8 mouse cellular contexts compared by ENCODE assay signal in the genomic region with DNA sequence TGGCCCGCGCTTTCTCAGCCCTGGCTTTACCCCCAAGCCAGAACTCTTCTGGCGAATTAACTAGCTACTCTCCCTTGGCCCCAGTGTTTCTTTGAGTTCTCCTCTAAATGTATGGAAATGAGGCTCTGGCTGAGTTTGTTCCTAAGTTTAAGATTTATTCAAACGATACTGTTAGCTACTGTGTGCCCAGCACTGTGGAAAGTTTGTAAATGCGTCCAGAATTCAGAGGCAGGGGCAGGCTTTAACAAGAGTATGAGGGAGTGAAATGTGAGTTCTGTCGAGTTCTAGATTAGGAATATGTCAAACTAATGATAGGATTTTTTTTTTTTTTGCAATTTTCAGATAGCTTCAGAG. TPM values are rescaled to one million over a fixed set of nuclear protein-coding genes. Genes with fewer than 3 reads are reported as not detected.
DNase-seq lines count a peak whose midpoint lies in the region; ATAC-seq and TF ChIP-seq lines count a peak whose summit lies in the region.

No protein-coding gene starts in this region.

- H3K4me2 ChIP-seq in forebrain, embryonic 13.5 days = peak overlapping the region; percentile 64
- peak overlapping the region; percentile 77 for H3K4me2 ChIP-seq in liver, embryonic 15.5 days

- no peaks in the 10 kb centered on the region for H3K9me3 ChIP-seq in forebrain, embryonic 13.5 days (replicated peaks)
- H3K9me3 ChIP-seq in liver, embryonic 15.5 days (replicated peaks) = no peaks in the 10 kb centered on the region

- H3K27me3 ChIP-seq in heart, adult 2 months (ENCODE audit: control insufficient read depth, insufficient read depth, low read length) = no peaks in the 10 kb centered on the region
- H3K27me3 ChIP-seq in C2C12 (ENCODE audit: control insufficient read depth, insufficient read depth, insufficient read length) = no peaks in the 10 kb centered on the region
- H3K27me3 ChIP-seq in forebrain, embryonic 13.5 days = no peaks in the 10 kb centered on the region
- no peaks in the 10 kb centered on the region for H3K27me3 ChIP-seq in liver, embryonic 15.5 days

- no peaks in the 10 kb centered on the region for H3K36me3 ChIP-seq in heart, adult 2 months (ENCODE audit: control insufficient read depth, insufficient read depth, low read length)
- H3K36me3 ChIP-seq in C2C12 (ENCODE audit: control insufficient read depth, insufficient read depth) = peaks cover 10% of the 10 kb centered on the region
- H3K36me3 ChIP-seq in forebrain, embryonic 13.5 days (ENCODE audit: poor library complexity, severe bottlenecking) = no peaks in the 10 kb centered on the region
- no peaks in the 10 kb centered on the region for H3K36me3 ChIP-seq in liver, embryonic 15.5 days (replicated peaks)

- peak overlapping the region; percentile 58 for H3K4me3 ChIP-seq in heart, adult 2 months
- peak overlapping the region; percentile 50 for H3K4me3 ChIP-seq in C2C12 (ENCODE audit: insufficient read depth, poor library complexity, severe bottlenecking)
- peak overlapping the region; percentile 52 for H3K4me3 ChIP-seq in forebrain, embryonic 13.5 days
- peak overlapping the region; percentile 67 for H3K4me3 ChIP-seq in liver, embryonic 15.5 days (replicated peaks)

- DNase-seq in heart, adult 2 months = no peak
- no peak for DNase-seq in heart, postnatal 4 days
- no peak for DNase-seq in frontal cortex, postnatal 25 days (ENCODE audit: low spot score in 2 of 2)
- no peak for DNase-seq in layer of hippocampus, adult 9-10 months (ENCODE audit: low spot score)
- no peak for DNase-seq in adrenal gland, adult 18-20 months (ENCODE audit: low spot score in 2 of 2)

- WGBS in heart, adult 2 months = 19% methylated on average over 6 of the region's 6 CpGs
- 15% methylated on average over 6 of the region's 6 CpGs for WGBS in forebrain, embryonic 13.5 days
- WGBS in liver, embryonic 15.5 days (ENCODE audit: insufficient replicate concordance) = 21% methylated on average over 6 of the region's 6 CpGs

- no peak overlapping the region for H3ac ChIP-seq in C2C12 (ENCODE audit: control insufficient read depth, insufficient read length, low read depth)

- peak overlapping the region; percentile 92 for H3K27ac ChIP-seq in heart, adult 2 months
- no peak overlapping the region for H3K27ac ChIP-seq in forebrain, embryonic 13.5 days
- H3K27ac ChIP-seq in liver, embryonic 15.5 days (replicated peaks) = peak overlapping the region; percentile 81; the same call in 1 of the 2 replicates

- peaks cover 24% of the 10 kb centered on the region for H3K79me3 ChIP-seq in C2C12 (ENCODE audit: low read depth)

- intact Hi-C loops in heart, adult 2 months (cut with DNase I) = loop anchor here (5.0 kb wide), 2 partner anchors 45 to 235 kb away; partner anchors contain the start of genes Cenpi and Rpl36a

- H3K9ac ChIP-seq in heart, adult 2 months (ENCODE audit: low read depth, low read length) = no peak overlapping the region
- peak overlapping the region; percentile 58 for H3K9ac ChIP-seq in forebrain, embryonic 13.5 days
- peak overlapping the region; percentile 60 for H3K9ac ChIP-seq in liver, embryonic 15.5 days

- TF ChIP-seq POLR2A in heart, adult 2 months (IDR thresholded peaks at IDR 0.05; ENCODE audit: insufficient read depth, low read depth, low read length) = no peak

- no peak; the same call in 1 of the 2 replicates for ATAC-seq in forebrain, embryonic 13.5 days
- 0 out of 2 replicates have a peak, but pooled peaks have one; percentile 12 for ATAC-seq in liver, embryonic 15.5 days (ENCODE audit: insufficient read depth)

- no peak for TF ChIP-seq CTCF in heart, adult 2 months (IDR thresholded peaks at IDR 0.05)
- no peak for TF ChIP-seq CTCF in C2C12 (IDR thresholded peaks at IDR 0.05; ENCODE audit: control insufficient read depth, insufficient read depth, insufficient read length)

- no peaks in the 10 kb centered on the region for H3K4me1 ChIP-seq in heart, adult 2 months (ENCODE audit: control insufficient read depth, insufficient read depth, low read length)
- no peaks in the 10 kb centered on the region for H3K4me1 ChIP-seq in forebrain, embryonic 13.5 days
- peaks cover 3% of the 10 kb centered on the region; the same call in 1 of the 2 replicates for H3K4me1 ChIP-seq in liver, embryonic 15.5 days (replicated peaks)

- H3K79me2 ChIP-seq in heart, adult 2 months (replicated peaks; ENCODE audit: control insufficient read depth, insufficient read depth, low read length) = no peaks in the 10 kb centered on the region
- H3K79me2 ChIP-seq in C2C12 (ENCODE audit: control insufficient read depth, insufficient read depth) = peaks cover 34% of the 10 kb centered on the region

- no peak for TF ChIP-seq EP300 in heart, adult 2 months (IDR thresholded peaks at IDR 0.05; ENCODE audit: insufficient read depth, low read depth, low read length)

TF ChIP-seq in C2C12, 6 proteins besides CTCF, POLR2A, EP300 and RAD21:
- TF ChIP-seq MYOD1 (IDR thresholded peaks at IDR 0.05; ENCODE audit: control insufficient read depth, insufficient read length, low read depth) = no peak
- TF ChIP-seq MAX (IDR thresholded peaks at IDR 0.05) = no peak
TF ChIP-seq in C2C12: peak in this region for 0.

RNA-seq across cellular contexts. Expression of gene Timm8a1, which starts 0.3 kb away (rescaled TPM):
- 10 to 100 TPM; 25.0 to 25.1 TPM for total RNA-seq in heart, adult 2 months (2021)
- 2.5 and 9.8 TPM in 2 replicates for polyA plus RNA-seq in heart, adult 2 months (2012; rRNA removed)
- total RNA-seq in heart, postnatal 4 days (2021) = 10 to 100 TPM; 31.1 to 35.9 TPM
- 44.6 TPM for polyA plus RNA-seq in C2C12 (2012; fragmentation: generic; extraction: Trizol)
- polyA plus RNA-seq in forebrain, embryonic 13.5 days (2015; fragmentation: Nextera tagmentation; extraction: Ambion mirVana) = 56.7 and 60.7 TPM in 2 replicates
- polyA plus RNA-seq in liver, embryonic 15.5 days (2015; fragmentation: Nextera tagmentation; extraction: Ambion mirVana) = 71.0 and 76.1 TPM in 2 replicates
- 10 to 100 TPM; 31.3 to 36.7 TPM for total RNA-seq in adrenal gland, adult 18-20 months (2021)

RNA-seq across cellular contexts. Expression of gene Btk, which starts 41.4 kb away (rescaled TPM):
- under 1 TPM; 0.94 to 0.98 TPM for total RNA-seq in heart, adult 2 months (2021)
- polyA plus RNA-seq in heart, adult 2 months (2012; rRNA removed) = 0.56 and 0.80 TPM in 2 replicates
- total RNA-seq in heart, postnatal 4 days (2021) = under 1 TPM; 0.63 to 0.71 TPM
- not detected for polyA plus RNA-seq in C2C12 (2012; fragmentation: generic; extraction: Trizol)
- polyA plus RNA-seq in forebrain, embryonic 13.5 days (2015; fragmentation: Nextera tagmentation; extraction: Ambion mirVana) = 0.21 and 0.24 TPM in 2 replicates
- polyA plus RNA-seq in liver, embryonic 15.5 days (2015; fragmentation: Nextera tagmentation; extraction: Ambion mirVana) = 12.9 and 15.1 TPM in 2 replicates
- total RNA-seq in adrenal gland, adult 18-20 months (2021) = 1 to 10 TPM in 1 of 2 experiments, under 1 TPM in 1; 0.93 to 1.9 TPM

RNA-seq across cellular contexts. Expression of gene Rpl36a, which starts 43.5 kb away (rescaled TPM):
- total RNA-seq in heart, adult 2 months (2021) = 100 to 1,000 TPM in 1 of 2 experiments, 10 to 100 TPM in 1; 95.2 to 110 TPM
- 96.5 and 124 TPM in 2 replicates for polyA plus RNA-seq in heart, adult 2 months (2012; rRNA removed)
- 100 to 1,000 TPM; 208 to 224 TPM for total RNA-seq in heart, postnatal 4 days (2021)
- polyA plus RNA-seq in C2C12 (2012; fragmentation: generic; extraction: Trizol) = 1,745 TPM
- 264 and 325 TPM in 2 replicates for polyA plus RNA-seq in forebrain, embryonic 13.5 days (2015; fragmentation: Nextera tagmentation; extraction: Ambion mirVana)
- 193 and 254 TPM in 2 replicates for polyA plus RNA-seq in liver, embryonic 15.5 days (2015; fragmentation: Nextera tagmentation; extraction: Ambion mirVana)
- 100 to 1,000 TPM; 229 to 239 TPM for total RNA-seq in adrenal gland, adult 18-20 months (2021)

RNA-seq across cellular contexts. Expression of gene Gla, which starts 59.0 kb away (rescaled TPM):
- total RNA-seq in heart, adult 2 months (2021) = 1 to 10 TPM; 1.7 TPM
- polyA plus RNA-seq in heart, adult 2 months (2012; rRNA removed) = 0.84 and 1.6 TPM in 2 replicates
- 1 to 10 TPM; 2.3 to 3.4 TPM for total RNA-seq in heart, postnatal 4 days (2021)
- polyA plus RNA-seq in C2C12 (2012; fragmentation: generic; extraction: Trizol) = 6.4 TPM
- polyA plus RNA-seq in forebrain, embryonic 13.5 days (2015; fragmentation: Nextera tagmentation; extraction: Ambion mirVana) = 3.6 and 4.2 TPM in 2 replicates
- polyA plus RNA-seq in liver, embryonic 15.5 days (2015; fragmentation: Nextera tagmentation; extraction: Ambion mirVana) = 3.3 and 5.0 TPM in 2 replicates
- total RNA-seq in adrenal gland, adult 18-20 months (2021) = 10 to 100 TPM; 13.0 to 13.1 TPM

RNA-seq across cellular contexts. Expression of gene Hnrnph2, which starts 59.0 kb away (rescaled TPM):
- 10 to 100 TPM; 63.7 to 74.4 TPM for total RNA-seq in heart, adult 2 months (2021)
- polyA plus RNA-seq in heart, adult 2 months (2012; rRNA removed) = 14.4 and 34.6 TPM in 2 replicates
- 100 to 1,000 TPM; 102 to 105 TPM for total RNA-seq in heart, postnatal 4 days (2021)
- 26.2 TPM for polyA plus RNA-seq in C2C12 (2012; fragmentation: generic; extraction: Trizol)
- polyA plus RNA-seq in forebrain, embryonic 13.5 days (2015; fragmentation: Nextera tagmentation; extraction: Ambion mirVana) = 204 and 206 TPM in 2 replicates
- polyA plus RNA-seq in liver, embryonic 15.5 days (2015; fragmentation: Nextera tagmentation; extraction: Ambion mirVana) = 76.6 and 78.9 TPM in 2 replicates
- total RNA-seq in adrenal gland, adult 18-20 months (2021) = 100 to 1,000 TPM; 114 to 120 TPM
